Mouse (Mus musculus) forelimb bud, embryonic 11.5 days (tissue): Measurements from ENCODE around the gene Pnmt.

Experiments used
- DNase-seq: peaks from one replicate; pipeline ENCODE4 v3.0.0-alpha.2; 2012; ENCODE audit warnings: low read depth, low spot score

Pnmt gene

GRCm38 (mm10) chr11:98385638-98386585 lies at the start of gene Pnmt:
Gene Pnmt, plus strand, starts transcription at chr11:98386450.
- DNase-seq = no peak

GRCm38 (mm10) chr11:98338507-98338961 lies 47.7 kb upstream of the Pnmt start:
- DNase-seq = no peak

- no peak for DNase-seq
These were observed 47.2 kb upstream of the Pnmt start for GRCm38 (mm10) chr11:98339071-98339501.

GRCm38 (mm10) chr11:98339679-98340287 lies 46.5 kb upstream of the Pnmt start:
- DNase-seq = no peak

- DNase-seq = no peak
These were observed 45.7 kb upstream of the Pnmt start for GRCm38 (mm10) chr11:98340597-98340996.

- DNase-seq = no peak
These were observed 45.1 kb upstream of the Pnmt start for GRCm38 (mm10) chr11:98341174-98341573.

- DNase-seq = peak; percentile 92
These were observed 44.0 kb upstream of the Pnmt start for GRCm38 (mm10) chr11:98342000-98342945.

- peak; percentile 73 for DNase-seq
These were observed 41.0 kb upstream of the Pnmt start for GRCm38 (mm10) chr11:98345253-98345652.

GRCm38 (mm10) chr11:98346168-98346567 lies 40.1 kb upstream of the Pnmt start:
- DNase-seq = no peak

GRCm38 (mm10) chr11:98347385-98348082 lies 38.7 kb upstream of the Pnmt start:
- DNase-seq = no peak

- DNase-seq = no peak
These were observed 37.9 kb upstream of the Pnmt start, which contains the start of gene Ppp1r1b for GRCm38 (mm10) chr11:98348083-98348961. Gene Ppp1r1b, plus strand, starts transcription at chr11:98348404.

- no peak for DNase-seq
These were observed 36.9 kb upstream of the Pnmt start for GRCm38 (mm10) chr11:98349308-98349707.

- no peak for DNase-seq
These were observed 33.8 kb upstream of the Pnmt start for GRCm38 (mm10) chr11:98352272-98352990.

- DNase-seq = no peak
These were observed 32.5 kb upstream of the Pnmt start for GRCm38 (mm10) chr11:98353651-98354211.

- no peak for DNase-seq
These were observed 31.8 kb upstream of the Pnmt start for GRCm38 (mm10) chr11:98354445-98354844.

- peak; percentile 92 for DNase-seq
These were observed 30.4 kb upstream of the Pnmt start for GRCm38 (mm10) chr11:98355732-98356299.

GRCm38 (mm10) chr11:98356625-98357394 lies 29.4 kb upstream of the Pnmt start:
- no peak for DNase-seq
